Mouse (Mus musculus): ENCODE results near the gene Galp. TPM values are rescaled to one million over a fixed set of nuclear protein-coding genes. Genes with fewer than 3 reads are reported as not detected.
"Not testable (repeated sequence)": the region's sequence is repeated elsewhere in the genome, so short reads cannot be mapped to it uniquely, and the experiment has no call there.

The Galp gene
- polyA plus RNA-seq, 1 experiment: not detected

DNA sequence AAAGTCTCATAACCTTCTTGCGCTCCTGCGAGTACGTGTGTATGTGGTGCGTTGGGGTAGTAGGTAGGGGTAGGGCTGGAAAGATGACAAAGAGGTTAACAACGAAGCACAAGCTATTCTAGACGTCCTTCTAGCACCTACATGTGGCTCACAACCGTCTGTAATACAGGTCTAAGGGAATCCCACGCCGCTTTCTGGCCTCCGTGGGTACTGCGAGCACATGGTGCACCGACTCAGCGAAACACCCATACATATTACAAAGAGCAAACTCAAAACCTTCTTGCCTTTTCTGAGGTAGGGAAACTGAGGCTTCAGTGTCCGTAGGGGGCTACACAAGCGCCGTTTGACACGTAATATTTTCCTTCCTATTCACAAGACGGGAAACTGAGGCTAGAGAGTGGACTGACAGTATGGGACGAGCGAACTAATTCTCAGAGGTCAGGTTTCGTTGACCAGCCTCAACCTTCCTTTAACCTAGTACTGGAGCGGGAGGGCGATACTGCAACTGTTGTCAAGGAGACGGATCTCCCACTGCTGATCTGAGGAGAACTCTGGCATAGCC, 25.4 kb upstream of the Galp start:
- no peaks in the 10 kb centered on the region for H3K27me3 ChIP-seq (ENCODE audit: control insufficient read depth, insufficient read depth, insufficient read length)
- peaks cover 5% of the 10 kb centered on the region for H3K79me2 ChIP-seq (ENCODE audit: control insufficient read depth, insufficient read depth)
- H3K4me3 ChIP-seq: peak overlapping the region; percentile 70
- H3K36me3 ChIP-seq (ENCODE audit: control insufficient read depth, insufficient read depth): no peaks in the 10 kb centered on the region
- H3ac ChIP-seq (ENCODE audit: control insufficient read depth, insufficient read length): peak overlapping the region; percentile 56
- H3K4me2 ChIP-seq (ENCODE audit: low read depth): peak overlapping the region; percentile 100
- TF ChIP-seq E2F4 (IDR thresholded peaks at IDR 0.05; ENCODE audit: insufficient read depth): no peak
- no peak for TF ChIP-seq REST (IDR thresholded peaks at IDR 0.05; ENCODE audit: insufficient read depth, insufficient read length)
- no peak for TF ChIP-seq USF1 (IDR thresholded peaks at IDR 0.05; ENCODE audit: low read depth)
- TF ChIP-seq POLR2AphosphoS2 (IDR thresholded peaks at IDR 0.05; ENCODE audit: insufficient read length, low read depth): peak; percentile 34
- no peak for TF ChIP-seq SRF (IDR thresholded peaks at IDR 0.05; ENCODE audit: control insufficient read depth, insufficient read length, low read depth)
- peak; percentile 37 for TF ChIP-seq POLR2A (IDR thresholded peaks at IDR 0.05; ENCODE audit: insufficient read length, low read depth)
- TF ChIP-seq MYOG (IDR thresholded peaks at IDR 0.05; ENCODE audit: control insufficient read depth in 1 of 3, insufficient read depth in 1 of 3, insufficient read length in 2 of 3, low read depth in 2 of 3): no peak
- no peak for TF ChIP-seq MYOD1 (IDR thresholded peaks at IDR 0.05; ENCODE audit: control insufficient read depth in 1 of 3, insufficient read length in 2 of 3, low read depth in 2 of 3)
- no peak for TF ChIP-seq TCF12 (IDR thresholded peaks at IDR 0.05; ENCODE audit: insufficient read depth, poor library complexity, severe bottlenecking)
- TF ChIP-seq TCF3 (IDR thresholded peaks at IDR 0.05; ENCODE audit: insufficient read length, low read depth): no peak
- no peak for TF ChIP-seq CEBPB (IDR thresholded peaks at IDR 0.05; ENCODE audit: insufficient read depth, poor library complexity, severe bottlenecking)
- peak; percentile 67 for TF ChIP-seq MAX (IDR thresholded peaks at IDR 0.05; ENCODE audit: low read depth)

DNA sequence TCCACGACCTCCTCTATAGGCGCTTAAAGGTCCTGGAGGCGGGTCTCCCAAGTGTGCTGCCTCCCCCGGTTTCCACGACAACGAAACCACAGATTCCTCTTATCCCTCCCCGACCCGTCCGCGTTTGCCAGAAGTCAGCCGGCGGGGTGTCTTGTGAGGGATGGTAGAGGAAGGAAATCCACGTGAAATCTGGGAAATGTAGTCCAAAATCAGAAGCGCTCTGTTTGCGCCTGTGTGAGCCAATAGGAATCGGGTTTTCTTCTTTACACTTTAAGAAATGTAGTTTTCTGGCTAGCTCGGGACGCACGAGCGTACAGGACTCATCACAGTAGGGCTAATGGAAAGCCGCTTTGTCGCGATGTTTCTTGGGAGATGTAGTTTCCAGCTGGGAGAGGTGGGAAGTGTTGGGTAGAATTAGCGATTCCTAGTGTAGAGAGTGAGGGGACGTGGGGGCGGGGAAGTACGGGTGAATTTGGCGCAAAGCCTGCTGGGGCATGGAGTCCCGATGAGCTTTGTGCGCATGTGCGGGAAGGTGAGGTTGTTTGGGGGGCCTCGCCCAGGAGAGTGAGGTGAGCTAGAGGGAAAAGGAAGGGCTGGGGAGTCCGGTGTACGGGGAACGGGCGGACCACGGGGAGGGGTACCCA, 24.8 kb upstream of the Galp start, which contains the start of gene Zfp444:
Gene Zfp444 (plus strand): TSS at position 221 of the 644 bp plus-strand sequence.
- H3K4me2 ChIP-seq (ENCODE audit: low read depth): peak within 1 kb of the TSS; percentile 100
- TF ChIP-seq POLR2AphosphoS2 (IDR thresholded peaks at IDR 0.05; ENCODE audit: insufficient read length, low read depth) (no peak), MYOG (IDR thresholded peaks at IDR 0.05; ENCODE audit: control insufficient read depth in 1 of 3, insufficient read depth in 1 of 3, insufficient read length in 2 of 3, low read depth in 2 of 3) (no peak)
- peaks cover 5% of the 10 kb centered on the region for H3K79me2 ChIP-seq (ENCODE audit: control insufficient read depth, insufficient read depth)
- H3K36me3 ChIP-seq (ENCODE audit: control insufficient read depth, insufficient read depth): no peaks in the 10 kb centered on the region
- H3K4me3 ChIP-seq: peak within 1 kb of the TSS; percentile 70
- H3K27me3 ChIP-seq (ENCODE audit: control insufficient read depth, insufficient read depth, insufficient read length): no peaks in the 10 kb centered on the region
- peak within 1 kb of the TSS; percentile 56 for H3ac ChIP-seq (ENCODE audit: control insufficient read depth, insufficient read length)

DNA sequence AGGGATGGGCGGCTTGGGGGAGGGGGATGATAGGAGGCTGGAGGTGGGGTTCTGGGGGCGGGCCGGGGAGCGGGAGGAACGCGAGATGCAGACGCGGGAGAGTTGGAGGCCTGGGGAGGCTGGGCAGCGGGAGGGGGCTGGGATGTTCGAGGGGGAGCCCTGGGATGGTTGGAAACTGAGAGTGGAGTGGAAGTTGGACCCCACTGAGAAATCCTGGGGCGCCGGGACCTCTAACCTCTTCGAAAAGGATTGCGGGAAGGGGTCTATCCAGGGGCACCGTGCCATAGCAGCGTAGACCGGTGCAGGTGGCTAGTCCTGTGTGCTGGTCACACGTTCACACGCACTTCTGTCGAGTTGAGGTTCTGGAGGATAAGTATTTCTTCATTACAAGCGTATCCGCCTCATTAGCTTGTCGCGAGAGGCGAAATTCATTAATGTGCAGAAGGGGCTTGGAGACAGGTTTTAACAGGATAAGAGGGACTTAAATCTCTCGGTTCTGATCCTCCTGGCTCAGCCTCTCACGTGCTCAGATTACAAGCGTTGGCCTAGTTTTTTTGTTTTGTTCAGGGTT, 24.1 kb upstream of the Galp start:
- no peak for TF ChIP-seq SRF (IDR thresholded peaks at IDR 0.05; ENCODE audit: control insufficient read depth, insufficient read length, low read depth)
- no peak for TF ChIP-seq MAX (IDR thresholded peaks at IDR 0.05; ENCODE audit: low read depth)
- Histone ChIP-seq H3ac (ENCODE audit: control insufficient read depth, insufficient read length) (peak overlapping the region; percentile 56), H3K79me2 (ENCODE audit: control insufficient read depth, insufficient read depth) (peaks cover 5% of the 10 kb centered on the region), H3K36me3 (ENCODE audit: control insufficient read depth, insufficient read depth) (no peaks in the 10 kb centered on the region), H3K4me2 (ENCODE audit: low read depth) (peak overlapping the region; percentile 84), H3K27me3 (ENCODE audit: control insufficient read depth, insufficient read depth, insufficient read length) (no peaks in the 10 kb centered on the region), H3K4me3 (peak overlapping the region; percentile 70)

DNA sequence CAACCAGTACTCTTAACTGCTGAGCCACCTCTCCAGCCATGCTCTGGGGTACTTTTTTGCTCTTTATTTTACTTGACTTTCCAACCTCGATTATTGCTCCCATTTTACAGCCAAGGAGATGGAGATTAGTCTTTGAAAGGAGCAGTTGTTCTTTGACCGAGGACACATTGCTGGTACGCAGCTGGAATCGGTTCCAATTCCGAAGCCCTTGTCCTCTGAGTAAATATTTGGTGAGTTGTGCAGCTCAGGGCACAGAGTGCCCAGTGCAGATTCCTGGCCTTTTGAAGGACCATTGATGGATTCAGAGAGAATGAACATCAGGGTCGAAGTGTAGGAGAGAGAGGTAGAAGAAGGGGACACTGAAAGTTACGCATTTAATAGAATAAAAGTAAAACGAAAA, 23.0 kb upstream of the Galp start:
- no peak overlapping the region for H3K4me3 ChIP-seq
- TF ChIP-seq TCF3 (IDR thresholded peaks at IDR 0.05; ENCODE audit: insufficient read length, low read depth): no peak
- no peak for TF ChIP-seq POLR2A (IDR thresholded peaks at IDR 0.05; ENCODE audit: insufficient read length, low read depth)
- no peak for TF ChIP-seq CEBPB (IDR thresholded peaks at IDR 0.05; ENCODE audit: insufficient read depth, poor library complexity, severe bottlenecking)
- no peak overlapping the region for H3ac ChIP-seq (ENCODE audit: control insufficient read depth, insufficient read length)
- H3K36me3 ChIP-seq (ENCODE audit: control insufficient read depth, insufficient read depth): no peaks in the 10 kb centered on the region
- no peak overlapping the region for H3K4me2 ChIP-seq (ENCODE audit: low read depth)
- no peaks in the 10 kb centered on the region for H3K27me3 ChIP-seq (ENCODE audit: control insufficient read depth, insufficient read depth, insufficient read length)
- H3K79me2 ChIP-seq (ENCODE audit: control insufficient read depth, insufficient read depth): peaks cover 5% of the 10 kb centered on the region

DNA sequence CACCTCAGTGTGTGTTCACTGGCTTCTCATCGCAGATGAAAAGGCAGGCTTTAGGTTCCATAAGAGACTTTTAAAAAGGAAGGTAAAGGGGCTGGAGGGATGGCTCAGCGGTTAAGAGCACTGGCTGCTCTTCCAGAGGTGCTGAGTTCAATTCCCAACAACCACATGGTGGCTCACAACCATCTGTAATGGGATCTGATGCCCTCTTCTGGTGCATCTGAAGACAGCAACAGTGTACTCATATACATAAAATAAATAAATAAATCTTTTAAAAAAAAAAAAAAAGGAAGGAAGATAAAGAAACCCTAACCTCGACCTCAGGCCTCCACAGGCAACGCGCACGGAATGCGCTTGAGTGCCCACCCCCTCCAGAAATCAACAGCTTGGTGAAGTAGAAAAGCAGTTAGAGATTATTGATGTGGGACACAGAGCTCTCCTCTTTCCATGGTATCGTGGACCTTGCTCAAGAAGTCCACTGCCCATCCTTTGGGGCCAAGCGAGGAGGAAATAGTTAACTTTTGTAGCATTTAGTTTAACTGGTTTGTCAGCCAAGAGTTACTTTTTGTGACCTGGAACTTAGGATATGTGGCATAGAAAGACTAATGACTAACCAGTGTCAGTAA, 22.4 kb upstream of the Galp start:
- H3K4me2 ChIP-seq (ENCODE audit: low read depth); H3ac ChIP-seq (ENCODE audit: control insufficient read depth, insufficient read length); H3K79me2 ChIP-seq (ENCODE audit: control insufficient read depth, insufficient read depth); H3K27me3 ChIP-seq (ENCODE audit: control insufficient read depth, insufficient read depth, insufficient read length); H3K4me3 ChIP-seq; H3K36me3 ChIP-seq (ENCODE audit: control insufficient read depth, insufficient read depth): not testable (repeated sequence)
